Mouse (Mus musculus): Measurements from ENCODE around the gene Arl6ip5.

The Arl6ip5 gene

GRCm38 (mm10) chr6:97210191-97210961 lies at the start of gene Arl6ip5:
TSS of gene Arl6ip5 (plus strand) at chr6:97210689.
- DNase-seq (ENCODE audit: low read depth): peak; percentile 96

- DNase-seq (ENCODE audit: low read depth): no peak
These were observed 34.8 kb upstream of the Arl6ip5 start for GRCm38 (mm10) chr6:97175716-97176115.

GRCm38 (mm10) chr6:97178491-97179366 lies 31.8 kb upstream of the Arl6ip5 start, which contains the start of gene Tmf1:
TSS of gene Tmf1 (minus strand) at chr6:97179122.
- peak; percentile 98 for DNase-seq (ENCODE audit: low read depth)

- no peak for DNase-seq (ENCODE audit: low read depth)
These were observed 31.1 kb upstream of the Arl6ip5 start for GRCm38 (mm10) chr6:97179367-97179828.

GRCm38 (mm10) chr6:97200437-97200836 lies 10.1 kb upstream of the Arl6ip5 start:
- no peak for DNase-seq (ENCODE audit: low read depth)

GRCm38 (mm10) chr6:97202477-97202876 lies 8.0 kb upstream of the Arl6ip5 start:
- no peak for DNase-seq (ENCODE audit: low read depth)

- DNase-seq (ENCODE audit: low read depth): peak; percentile 35
These were observed 6.1 kb upstream of the Arl6ip5 start for GRCm38 (mm10) chr6:97204252-97204869.

- DNase-seq (ENCODE audit: low read depth): peak; percentile 49
These were observed 5.5 kb upstream of the Arl6ip5 start for GRCm38 (mm10) chr6:97204952-97205351.

- peak; percentile 100 for DNase-seq (ENCODE audit: low read depth)
These were observed 5.0 kb upstream of the Arl6ip5 start, which contains the start of gene Uba3 for GRCm38 (mm10) chr6:97205439-97205885. TSS of gene Uba3 (minus strand) at chr6:97205647.

- DNase-seq (ENCODE audit: low read depth): no peak
These were observed 3.4 kb upstream of the Arl6ip5 start for GRCm38 (mm10) chr6:97207085-97207484.

- peak; percentile 65 for DNase-seq (ENCODE audit: low read depth)
These were observed 2.1 kb upstream of the Arl6ip5 start for GRCm38 (mm10) chr6:97208406-97208805.

GRCm38 (mm10) chr6:97209201-97209600 lies 1.3 kb upstream of the Arl6ip5 start:
- DNase-seq (ENCODE audit: low read depth): no peak

- no peak for DNase-seq (ENCODE audit: low read depth)
These were observed 738 bp upstream of the Arl6ip5 start for GRCm38 (mm10) chr6:97209751-97210150.

GRCm38 (mm10) chr6:97210962-97211601 lies 593 bp downstream of the Arl6ip5 start:
- DNase-seq (ENCODE audit: low read depth): peak; percentile 80

- peak; percentile 58 for DNase-seq (ENCODE audit: low read depth)
These were observed 1.5 kb downstream of the Arl6ip5 start for GRCm38 (mm10) chr6:97211981-97212380.

- no peak for DNase-seq (ENCODE audit: low read depth)
These were observed 5.8 kb downstream of the Arl6ip5 start for GRCm38 (mm10) chr6:97216154-97216821.

GRCm38 (mm10) chr6:97220672-97221071 lies 10.2 kb downstream of the Arl6ip5 start:
- DNase-seq (ENCODE audit: low read depth): no peak

- peak; percentile 59 for DNase-seq (ENCODE audit: low read depth)
These were observed 10.9 kb downstream of the Arl6ip5 start for GRCm38 (mm10) chr6:97221205-97222025.

- DNase-seq (ENCODE audit: low read depth): no peak
These were observed 11.8 kb downstream of the Arl6ip5 start for GRCm38 (mm10) chr6:97222321-97222720.

GRCm38 (mm10) chr6:97222931-97223467 lies 12.5 kb downstream of the Arl6ip5 start:
- DNase-seq (ENCODE audit: low read depth): no peak
